Mouse (Mus musculus): Measurements from ENCODE around the gene Gnl2.

Gnl2 gene

DNA sequence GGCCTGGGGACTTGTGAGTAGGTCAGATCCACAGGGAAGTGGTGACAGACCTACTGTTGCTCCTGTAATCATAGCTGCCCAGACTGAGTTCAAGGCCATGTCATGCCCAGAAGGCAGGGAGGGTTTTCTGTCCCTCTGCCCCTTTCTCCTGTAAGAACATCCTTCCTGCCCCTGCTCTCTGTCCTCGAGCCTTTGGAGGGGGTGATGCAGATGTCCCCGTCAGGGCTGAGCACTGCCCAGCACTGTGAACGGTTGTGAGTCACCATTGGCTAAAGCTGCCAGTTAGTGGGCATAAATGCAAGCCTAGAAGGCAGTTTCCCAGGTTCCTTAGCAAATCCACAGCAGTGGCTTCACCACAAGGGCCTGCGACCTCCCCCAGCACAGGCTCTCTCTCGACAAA, 76.6 kb downstream of the Gnl2 start:
- DNase-seq = no peak

DNA sequence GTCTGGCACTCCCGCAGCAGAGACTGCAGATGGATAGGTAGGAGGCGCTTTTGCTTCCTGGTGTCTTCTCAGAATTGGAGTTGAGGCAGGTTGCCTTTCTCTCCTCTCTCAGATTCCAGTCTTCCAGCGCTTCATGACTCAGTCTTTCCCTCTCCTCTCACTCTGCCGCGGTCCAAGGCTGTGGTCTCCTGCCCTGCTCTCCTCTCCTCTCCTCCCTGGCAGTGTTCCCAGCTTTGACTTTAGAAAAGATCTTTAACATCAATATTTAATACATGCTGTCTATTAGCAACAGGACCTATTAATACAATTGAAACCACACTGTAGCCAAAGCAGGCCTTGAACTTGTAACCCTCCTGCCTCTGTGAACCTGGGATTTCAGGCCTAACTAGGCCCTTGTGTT, 79.7 kb downstream of the Gnl2 start:
- no peak for DNase-seq

DNA sequence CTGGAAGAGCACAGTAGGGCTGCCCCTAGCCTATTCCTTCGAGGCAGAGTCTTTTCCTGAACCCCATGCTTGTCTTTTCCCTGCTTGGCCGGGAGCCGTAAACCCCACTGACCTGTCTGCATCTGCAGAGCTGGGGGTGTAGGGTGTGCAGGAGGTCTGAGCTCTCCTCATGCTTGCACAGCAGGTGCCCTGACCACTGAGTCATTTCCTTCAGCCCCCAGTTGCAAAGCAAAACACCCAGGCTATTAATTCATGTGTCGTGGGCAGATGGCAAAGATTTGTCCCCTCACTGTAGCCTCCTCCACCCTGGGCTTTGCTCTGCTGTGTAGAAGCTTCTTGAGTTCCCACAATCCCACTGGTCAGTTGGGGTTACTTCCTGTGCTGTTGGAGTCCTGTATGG, 81.0 kb downstream of the Gnl2 start:
- no peak for DNase-seq

DNA sequence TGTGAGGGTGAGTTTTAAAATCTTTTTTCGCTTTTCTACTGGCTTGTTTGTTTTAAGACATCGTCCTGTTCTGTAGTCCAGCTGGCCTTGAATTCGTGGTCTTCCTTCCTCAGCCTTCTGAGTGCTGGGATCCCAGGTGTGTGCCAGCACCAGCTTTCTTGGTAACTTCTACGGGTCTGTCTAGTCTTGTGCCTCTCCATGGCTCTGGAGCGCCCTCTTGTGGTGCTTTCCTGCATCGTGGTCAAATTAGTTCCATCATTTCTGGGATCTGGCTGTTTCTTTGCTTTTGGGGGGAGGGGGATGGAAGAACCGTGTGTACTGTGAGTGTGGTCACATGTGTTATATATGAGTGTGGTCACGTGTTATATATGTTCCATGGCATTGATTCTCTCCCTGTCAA, 83.1 kb downstream of the Gnl2 start:
- DNase-seq = peak; percentile 71 to 94

- DNase-seq = no peak
These were observed 84.9 kb downstream of the Gnl2 start for GRCm38 (mm10) chr4:125101334-125101733.
